Mouse (Mus musculus) forebrain, embryonic 15.5 days (tissue): ENCODE results near the gene Slc5a5. TPM values are rescaled to one million over a fixed set of nuclear protein-coding genes. Genes with fewer than 3 reads are reported as not detected.

Source experiments
- ATAC-seq: fragments of 200-750 bp; cut with Nextera tagmentation; replicated peaks from 2 replicates; pipeline ENCODE4 v1.8.0; 2017; ENCODE audit warnings: mild to moderate bottlenecking, moderate TSS enrichment, moderate library complexity
- H3K27ac ChIP-seq: fragments of 300-500 bp; sonication (generic); replicated peaks from 2 replicates; pipeline ENCODE4 v1.5.1; 2015; ENCODE audit warnings: mild to moderate bottlenecking, inconsistent platforms
- H3K27me3 ChIP-seq: fragments of 300-500 bp; sonication (generic); 2 replicates; pipeline ENCODE4 v1.6.1; 2015; ENCODE audit warnings: inconsistent platforms
- H3K36me3 ChIP-seq: fragments of 300-500 bp; sonication (generic); 2 replicates; pipeline ENCODE4 v1.6.1; 2015; ENCODE audit warnings: mild to moderate bottlenecking, inconsistent platforms
- H3K4me1 ChIP-seq: fragments of 300-500 bp; sonication (generic); 2 replicates; pipeline ENCODE4 v1.6.1; 2015; ENCODE audit warnings: inconsistent platforms
- H3K4me2 ChIP-seq: fragments of 300-500 bp; sonication (generic); replicated peaks from 2 replicates; pipeline ENCODE4 v1.6.1; 2015; ENCODE audit warnings: mild to moderate bottlenecking, inconsistent platforms
- H3K4me3 ChIP-seq: fragments of 300-500 bp; sonication (generic); 2 replicates; pipeline ENCODE4 v1.5.1; 2015; ENCODE audit warnings: mild to moderate bottlenecking, inconsistent platforms
- H3K9ac ChIP-seq: fragments of 300-500 bp; sonication (generic); replicated peaks from 2 replicates; pipeline ENCODE4 v1.6.1; 2015; ENCODE audit warnings: mild to moderate bottlenecking, inconsistent platforms
- H3K9me3 ChIP-seq: fragments of 300-500 bp; sonication (generic); 2 replicates; pipeline ENCODE4 v1.6.1; 2016; ENCODE audit warnings: inconsistent platforms
- WGBS: fragments of 180-500 bp; shearing (Covaris S2); methylation state at CpG from one replicate; pipeline ENCODE4 v1.1.7; 2015; ENCODE audit warnings: mixed read lengths; 5-methylcytosine and 5-hydroxymethylcytosine counted together
- polyA plus RNA-seq: library from polyadenylated mRNA; unstranded; fragments of >200 nt; fragmentation: Nextera tagmentation; extraction: Ambion mirVana; gene quantifications from 2 replicates; pipeline ENCODE4 v1.2.1, GENCODE M21; 2015

The Slc5a5 gene
- polyA plus RNA-seq, 1 experiment from 2014 or later: 1.4 TPM

DNA sequence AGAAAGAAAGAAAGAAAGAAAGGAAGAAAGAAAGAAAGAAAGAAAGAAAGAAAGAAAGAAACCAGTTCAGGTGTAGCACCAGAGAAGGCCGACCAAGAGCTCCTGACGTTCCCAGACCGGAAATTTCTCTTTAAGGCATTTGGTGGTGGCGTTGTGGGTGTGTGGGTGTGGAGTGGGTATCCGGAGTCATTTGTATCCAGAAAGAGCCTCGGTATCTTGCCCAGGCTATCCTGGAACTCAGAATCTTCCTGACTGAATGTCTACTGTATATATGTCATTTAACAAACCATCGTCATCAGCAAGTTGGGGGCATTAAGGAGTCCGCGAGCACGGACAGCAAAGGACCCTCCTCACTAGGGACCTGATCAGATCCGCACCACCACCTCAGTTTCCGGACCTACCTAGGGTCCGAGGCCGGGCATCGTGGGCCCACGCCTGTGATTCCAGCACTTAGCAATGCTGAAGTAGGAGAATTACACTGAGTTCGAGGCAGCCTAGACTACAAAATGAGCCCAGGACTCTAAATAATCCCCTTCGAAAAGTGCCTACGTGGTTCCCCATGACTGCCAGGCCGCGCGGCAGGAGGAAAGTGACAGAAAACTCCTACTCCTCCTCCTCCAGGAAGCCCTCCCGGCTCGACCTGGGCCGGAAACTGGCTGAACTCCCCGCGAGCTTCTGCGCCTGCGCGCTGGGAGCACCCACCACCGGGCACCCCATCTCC, 19.8 kb downstream of the Slc5a5 start:
- no peaks in the 10 kb centered on the region for H3K9me3 ChIP-seq
- peak overlapping the region; percentile 93 for H3K4me2 ChIP-seq
- H3K4me3 ChIP-seq: peak overlapping the region; percentile 80
- WGBS: 6% methylated on average over 31 of the region's 31 CpGs
- peaks cover 38% of the 10 kb centered on the region for H3K4me1 ChIP-seq
- H3K36me3 ChIP-seq: peaks cover 4% of the 10 kb centered on the region; the same call in 1 of the 2 replicates
- peak; percentile 1; the same call in 1 of the 2 replicates for ATAC-seq
- no peaks in the 10 kb centered on the region for H3K27me3 ChIP-seq
- H3K9ac ChIP-seq: peak overlapping the region; percentile 72
- H3K27ac ChIP-seq: peak overlapping the region; percentile 95

DNA sequence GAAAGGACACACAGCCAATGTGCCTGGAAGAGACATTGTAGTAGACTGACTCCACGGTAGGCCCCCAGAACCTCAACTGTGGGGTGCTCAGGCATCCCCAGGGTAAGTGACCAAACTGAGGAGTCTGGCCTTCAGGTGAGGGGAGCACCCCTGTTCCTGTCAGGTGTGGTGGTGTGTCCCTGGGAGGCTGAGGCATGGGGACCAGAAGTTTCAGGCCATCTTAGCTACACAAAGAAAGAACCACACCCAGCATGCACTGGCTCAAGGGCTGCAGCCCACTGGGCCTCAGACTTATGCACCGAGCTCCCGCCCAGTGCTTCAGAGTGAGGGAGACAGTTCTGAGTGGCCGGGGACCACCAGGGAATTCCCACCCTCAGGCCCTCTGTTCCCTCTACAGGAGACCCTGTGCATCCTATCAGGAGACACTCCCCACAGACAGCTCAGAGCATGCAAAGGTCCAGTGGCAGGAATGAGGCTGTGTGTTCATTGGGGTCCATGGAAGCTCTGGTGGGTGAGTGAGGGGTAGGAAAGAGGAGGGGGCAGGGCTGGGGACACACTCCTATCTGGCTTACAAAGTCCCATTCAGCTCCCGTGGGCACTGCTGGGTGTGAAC, 21.3 kb downstream of the Slc5a5 start:
- Histone ChIP-seq H3K4me3 (no peak overlapping the region), H3K9me3 (no peaks in the 10 kb centered on the region), H3K9ac (no peak overlapping the region), H3K4me1 (peaks cover 44% of the 10 kb centered on the region), H3K4me2 (no peak overlapping the region), H3K36me3 (peaks cover 4% of the 10 kb centered on the region; the same call in 1 of the 2 replicates), H3K27me3 (no peaks in the 10 kb centered on the region), H3K27ac (no peak overlapping the region)
- ATAC-seq: no peak
- 81% methylated on average over 5 of the region's 5 CpGs for WGBS

DNA sequence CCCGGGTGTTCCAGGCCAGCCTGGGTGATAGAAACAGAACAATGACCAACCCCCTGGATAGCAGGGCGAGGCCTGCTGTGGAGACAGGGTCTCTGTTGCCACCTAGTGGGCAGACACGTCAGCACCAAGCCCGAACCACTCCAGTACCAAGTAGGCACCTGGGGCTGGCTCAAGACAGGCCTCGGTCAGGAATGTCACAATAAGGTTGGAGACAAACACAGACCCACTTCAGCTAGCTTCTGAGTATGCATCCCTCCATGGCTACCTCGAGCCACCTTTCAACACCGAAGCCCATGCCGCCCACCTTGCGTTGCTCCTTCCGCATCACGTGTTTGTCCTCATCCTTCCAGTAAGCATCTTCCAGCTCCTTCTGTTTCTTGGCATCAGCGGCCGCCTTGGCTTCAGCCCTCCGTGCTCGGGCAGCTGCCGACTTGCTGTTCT, 22.9 kb downstream of the Slc5a5 start:
- 0 out of 2 replicates have a peak, but pooled peaks have one; percentile 6 for ATAC-seq
- H3K9ac ChIP-seq: peak overlapping the region; percentile 36
- H3K27me3 ChIP-seq: no peaks in the 10 kb centered on the region
- H3K36me3 ChIP-seq: peaks cover 4% of the 10 kb centered on the region; the same call in 1 of the 2 replicates
- WGBS: 45% methylated on average over 16 of the region's 16 CpGs
- no peak overlapping the region for H3K4me2 ChIP-seq
- no peak overlapping the region for H3K4me3 ChIP-seq
- peaks cover 54% of the 10 kb centered on the region for H3K4me1 ChIP-seq
- H3K9me3 ChIP-seq: no peaks in the 10 kb centered on the region
- peak overlapping the region; percentile 67 for H3K27ac ChIP-seq

DNA sequence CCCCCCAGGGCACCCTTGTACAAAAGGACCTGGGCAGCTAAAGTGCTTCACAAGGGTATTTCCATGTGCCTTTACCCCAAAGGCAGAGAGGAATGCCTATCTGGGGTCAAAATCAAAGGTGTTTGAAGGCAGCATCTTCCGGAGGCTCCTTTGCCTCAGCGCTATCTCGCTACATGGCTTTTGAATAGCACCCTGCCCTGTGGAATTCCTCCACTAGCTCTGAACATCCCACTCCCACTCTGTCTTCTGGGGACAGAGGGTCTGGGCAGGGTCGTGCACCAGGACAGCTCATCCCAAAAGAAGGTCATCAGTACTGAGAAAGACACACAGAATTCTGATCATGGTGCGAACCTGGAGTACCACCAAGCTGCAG, 23.4 kb downstream of the Slc5a5 start:
- Histone ChIP-seq H3K9ac (peak overlapping the region; percentile 36), H3K4me3 (no peak overlapping the region), H3K27ac (peak overlapping the region; percentile 67), H3K4me1 (peaks cover 58% of the 10 kb centered on the region), H3K9me3 (no peaks in the 10 kb centered on the region), H3K27me3 (no peaks in the 10 kb centered on the region), H3K4me2 (peak overlapping the region; percentile 19; the same call in 1 of the 2 replicates), H3K36me3 (peaks cover 4% of the 10 kb centered on the region; the same call in 1 of the 2 replicates)
- 36% methylated on average over 5 of the region's 5 CpGs for WGBS
- no peak for ATAC-seq

DNA sequence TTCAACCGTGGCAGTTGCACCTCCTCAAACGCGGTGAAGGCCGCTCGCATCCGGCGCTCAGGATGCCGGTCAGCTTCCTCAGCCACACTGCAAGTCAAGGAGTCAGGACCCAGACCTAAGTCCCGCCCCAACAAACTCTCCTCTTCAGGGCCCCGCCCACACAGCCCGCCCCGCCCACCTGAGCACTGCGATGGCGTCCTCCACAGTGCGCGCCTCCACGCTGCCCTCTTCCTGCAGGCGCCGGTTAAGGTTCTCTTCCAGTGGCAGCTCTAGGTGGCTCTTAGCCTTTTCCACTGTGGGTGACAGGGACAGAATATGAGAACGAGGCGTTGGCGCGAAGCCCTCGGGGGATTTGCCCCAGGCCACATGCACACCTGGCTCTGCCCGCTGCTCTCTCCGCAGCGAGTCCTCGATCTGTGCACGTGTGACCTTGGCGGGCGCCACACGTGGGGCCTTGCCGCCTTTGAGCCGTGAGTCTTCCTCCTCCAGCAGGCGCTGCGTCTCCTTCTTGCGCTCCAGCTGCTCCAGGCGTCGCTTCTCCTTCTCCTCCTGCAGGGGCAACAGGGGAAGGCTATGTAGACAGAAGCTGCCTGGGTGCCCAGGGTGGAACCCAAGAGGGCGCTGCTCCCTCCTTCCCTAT, 23.9 kb downstream of the Slc5a5 start:
- Histone ChIP-seq H3K4me3 (no peak overlapping the region), H3K9me3 (no peaks in the 10 kb centered on the region), H3K9ac (peak overlapping the region; percentile 36), H3K4me1 (peaks cover 63% of the 10 kb centered on the region), H3K27ac (peak overlapping the region; percentile 67), H3K36me3 (peaks cover 4% of the 10 kb centered on the region; the same call in 1 of the 2 replicates), H3K27me3 (no peaks in the 10 kb centered on the region), H3K4me2 (peak overlapping the region; percentile 19)
- no peak for ATAC-seq
- WGBS: 17% methylated on average over 40 of the region's 40 CpGs

DNA sequence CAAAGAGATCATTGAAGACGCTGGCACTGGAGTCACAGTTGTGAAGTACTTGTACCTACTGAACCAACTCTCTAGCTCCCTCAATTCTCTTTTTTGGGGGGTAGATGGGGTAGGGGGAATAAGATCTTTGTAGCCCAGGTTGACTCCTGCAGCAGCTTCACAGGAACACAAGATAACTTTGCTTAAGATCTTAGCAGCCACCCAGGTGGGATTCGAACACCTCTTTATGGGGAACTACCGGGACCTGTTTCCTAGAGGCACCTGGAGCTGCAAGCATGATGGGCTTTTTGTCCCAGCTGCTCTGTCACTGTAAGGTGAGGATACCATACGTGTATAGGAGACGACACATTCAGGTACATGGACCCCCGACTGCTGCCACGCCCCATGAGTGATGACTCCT, 26.0 kb downstream of the Slc5a5 start:
- WGBS: 84% methylated on average over 7 of the region's 7 CpGs
- H3K27ac ChIP-seq: peak overlapping the region; percentile 97
- no peak overlapping the region for H3K9ac ChIP-seq
- peaks cover 4% of the 10 kb centered on the region; the same call in 1 of the 2 replicates for H3K36me3 ChIP-seq
- ATAC-seq: no peak
- H3K9me3 ChIP-seq: no peaks in the 10 kb centered on the region
- no peak overlapping the region for H3K4me3 ChIP-seq
- no peaks in the 10 kb centered on the region; the same call in 1 of the 2 replicates for H3K27me3 ChIP-seq
- H3K4me2 ChIP-seq: peak overlapping the region; percentile 92; the same call in 1 of the 2 replicates
- peaks cover 70% of the 10 kb centered on the region for H3K4me1 ChIP-seq

DNA sequence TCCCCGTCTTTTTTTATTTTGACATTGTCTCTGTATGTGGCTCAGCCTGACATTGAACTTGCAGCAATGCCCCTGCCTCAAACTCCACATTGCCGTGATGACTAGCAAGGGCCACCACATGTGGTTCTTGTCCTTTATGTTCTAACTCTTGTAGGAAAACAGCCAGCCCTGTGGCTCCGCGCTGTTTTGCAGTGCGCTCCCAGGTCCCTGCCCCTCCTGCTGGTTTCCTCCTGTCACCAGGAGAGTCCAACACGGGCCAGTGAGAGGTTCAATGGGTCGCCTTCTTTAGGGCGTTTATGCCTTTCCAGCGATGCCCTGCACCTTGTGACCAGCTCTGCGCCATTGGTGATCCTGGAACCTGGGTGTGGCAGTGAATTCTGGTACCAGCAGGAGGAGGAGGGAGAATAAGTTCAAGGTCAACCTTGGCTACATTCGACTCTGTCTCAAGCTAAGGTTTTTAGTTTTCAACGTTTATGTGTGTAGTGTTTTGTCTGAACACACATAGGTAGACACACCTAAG, 26.5 kb downstream of the Slc5a5 start:
- ATAC-seq: no peak; the same call in none of the 2 replicates
- peaks cover 68% of the 10 kb centered on the region for H3K4me1 ChIP-seq

DNA sequence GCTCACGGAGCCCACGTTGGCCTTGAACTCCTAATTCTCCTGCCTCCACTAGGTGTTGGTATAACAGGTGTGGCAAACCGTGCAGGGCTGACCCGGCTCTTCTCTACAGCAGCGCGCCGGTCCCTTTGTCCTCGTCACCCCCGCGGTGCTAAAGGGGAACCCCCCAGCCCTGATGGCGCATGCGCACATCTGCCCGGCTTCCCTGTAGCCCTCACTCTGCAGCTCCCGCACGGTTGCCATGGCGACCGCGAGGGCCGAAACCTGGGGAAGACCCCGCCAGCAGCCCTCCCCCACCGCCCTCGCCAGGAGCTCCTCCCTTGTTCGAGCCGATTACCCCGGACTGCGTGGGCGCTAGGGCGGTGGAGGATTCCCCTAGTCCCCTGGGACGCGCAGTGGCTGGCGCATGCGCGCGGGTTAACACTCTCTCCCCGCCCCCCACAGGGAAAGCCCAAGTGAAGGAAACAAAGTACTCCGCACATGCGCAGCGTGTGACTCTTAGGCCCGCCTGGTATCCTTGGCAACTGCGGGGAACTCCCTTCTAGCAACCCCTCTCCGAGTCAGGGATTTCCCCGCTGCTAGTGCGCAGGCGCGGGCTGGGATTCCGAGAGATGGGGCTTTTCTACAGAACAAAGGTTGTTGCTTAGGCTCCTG, 27.1 kb downstream of the Slc5a5 start:
- WGBS: under 1% methylated on average over 46 of the region's 46 CpGs
- no peaks in the 10 kb centered on the region; the same call in 1 of the 2 replicates for H3K27me3 ChIP-seq
- peak overlapping the region; percentile 57 for H3K4me3 ChIP-seq
- ATAC-seq: peak; percentile 85
- H3K9ac ChIP-seq: peak overlapping the region; percentile 58
- H3K9me3 ChIP-seq: no peaks in the 10 kb centered on the region
- H3K4me1 ChIP-seq: peaks cover 68% of the 10 kb centered on the region
- peak overlapping the region; percentile 92 for H3K4me2 ChIP-seq
- H3K27ac ChIP-seq: peak overlapping the region; percentile 97
- H3K36me3 ChIP-seq: peaks cover 4% of the 10 kb centered on the region; the same call in 1 of the 2 replicates

More for the DNA sequence above, 26.5 kb downstream of the Slc5a5 start:
- peaks cover 4% of the 10 kb centered on the region; the same call in 1 of the 2 replicates for H3K36me3 ChIP-seq
- no peaks in the 10 kb centered on the region for H3K9me3 ChIP-seq
- H3K27ac ChIP-seq: peak overlapping the region; percentile 97
- peak overlapping the region; percentile 45 for H3K9ac ChIP-seq
- WGBS: 6% methylated on average over 12 of the region's 12 CpGs
- H3K27me3 ChIP-seq: no peaks in the 10 kb centered on the region; the same call in 1 of the 2 replicates
- peak overlapping the region; percentile 92 for H3K4me2 ChIP-seq
- peak overlapping the region; percentile 57 for H3K4me3 ChIP-seq

DNA sequence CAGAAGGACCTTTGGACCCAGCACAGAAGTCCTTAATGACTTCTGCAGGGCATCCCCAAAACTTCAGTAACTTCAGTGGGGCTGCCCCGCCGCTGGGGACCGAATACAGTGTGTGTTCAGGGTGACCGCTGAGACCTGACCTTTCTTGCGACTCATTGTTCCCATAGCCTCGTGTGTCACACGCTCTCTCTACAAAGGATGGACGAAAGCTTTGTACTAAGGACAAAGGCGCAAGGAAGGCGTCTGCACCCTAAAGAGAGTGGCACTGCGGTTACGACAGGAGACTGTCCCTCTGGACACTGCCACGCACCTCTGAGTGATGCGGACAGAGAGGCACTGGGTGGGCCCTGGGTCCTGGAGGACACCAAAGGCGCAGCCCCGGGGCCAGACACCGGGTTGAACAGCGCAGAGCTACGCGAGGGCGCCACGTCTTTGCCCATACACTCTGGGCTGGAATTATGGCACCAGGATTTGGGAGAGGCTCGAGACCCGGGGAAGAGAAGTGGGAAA, 27.8 kb downstream of the Slc5a5 start:
- H3K9me3 ChIP-seq: no peaks in the 10 kb centered on the region
- H3K4me3 ChIP-seq: peak overlapping the region; percentile 57
- peak overlapping the region; percentile 92 for H3K4me2 ChIP-seq
- H3K9ac ChIP-seq: peak overlapping the region; percentile 58
- no peaks in the 10 kb centered on the region; the same call in 1 of the 2 replicates for H3K27me3 ChIP-seq
- peak overlapping the region; percentile 97 for H3K27ac ChIP-seq
- peak; percentile 33 for ATAC-seq
- H3K4me1 ChIP-seq: peaks cover 63% of the 10 kb centered on the region
- H3K36me3 ChIP-seq: peaks cover 4% of the 10 kb centered on the region; the same call in 1 of the 2 replicates
- 1% methylated on average over 24 of the region's 24 CpGs for WGBS

DNA sequence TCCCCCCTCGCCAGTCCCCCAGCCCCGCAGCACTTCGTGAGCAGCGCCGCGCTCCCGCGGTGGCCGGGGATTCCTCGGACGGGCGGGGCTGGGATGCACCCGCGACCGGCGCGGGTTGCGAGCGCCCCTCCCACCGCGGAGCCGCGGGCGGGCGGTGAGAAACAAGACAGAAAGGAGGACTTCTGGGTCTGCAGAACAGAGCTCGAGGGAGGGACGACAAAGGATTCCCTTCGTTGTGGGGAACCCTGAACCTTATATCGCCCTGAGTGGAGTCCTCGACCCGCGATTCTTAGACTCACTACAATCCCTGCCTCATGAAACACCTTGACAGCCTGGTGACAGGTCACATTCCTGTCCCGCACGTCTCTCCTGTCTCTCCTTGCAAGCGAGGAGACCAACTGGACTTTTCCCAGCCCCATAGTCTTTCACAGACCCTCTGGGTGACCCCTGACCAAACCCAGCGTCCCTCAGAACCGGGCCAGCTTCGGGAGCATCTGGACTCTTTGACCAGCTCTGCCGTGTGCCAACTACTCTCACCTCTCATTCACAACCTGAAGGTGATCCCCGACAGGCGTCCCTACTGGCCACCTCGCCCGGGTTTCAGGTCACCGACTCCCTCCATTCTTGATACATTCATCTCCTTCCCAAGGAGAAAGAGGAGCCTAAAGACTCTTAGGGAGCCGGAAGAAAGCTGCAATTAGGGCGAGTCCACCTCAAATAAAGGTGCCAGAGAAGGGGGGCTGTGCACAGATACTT, 28.4 kb downstream of the Slc5a5 start:
- Histone ChIP-seq H3K36me3 (peaks cover 4% of the 10 kb centered on the region; the same call in 1 of the 2 replicates), H3K9ac (peak overlapping the region; percentile 58), H3K4me1 (peaks cover 57% of the 10 kb centered on the region), H3K9me3 (no peaks in the 10 kb centered on the region), H3K27ac (peak overlapping the region; percentile 97), H3K27me3 (no peaks in the 10 kb centered on the region; the same call in 1 of the 2 replicates), H3K4me2 (peak overlapping the region; percentile 92), H3K4me3 (peak overlapping the region; percentile 57)
- no peak for ATAC-seq
- WGBS: under 1% methylated on average over 46 of the region's 46 CpGs
